Mouse (Mus musculus) kidney, adult 8-10 months (tissue): ENCODE data around the gene Alpk1.

Source experiments
- DNase-seq, 2 experiments: peaks; one replicate each; pipeline ENCODE4 v3.0.0; 2022

Alpk1 gene

GRCm38 (mm10) chr3:127737876-127738275 lies 42.5 kb downstream of the Alpk1 start:
- no peak for DNase-seq

GRCm38 (mm10) chr3:127735395-127735794 lies 44.9 kb downstream of the Alpk1 start:
- DNase-seq: no peak

GRCm38 (mm10) chr3:127729513-127730137 lies 50.7 kb downstream of the Alpk1 start:
- no peak for DNase-seq

- no peak for DNase-seq
These were observed 51.3 kb downstream of the Alpk1 start for GRCm38 (mm10) chr3:127728851-127729512.

- DNase-seq: no peak
These were observed 52.3 kb downstream of the Alpk1 start for GRCm38 (mm10) chr3:127728046-127728445.

- peak; percentile 29 to 41 for DNase-seq
These were observed 59.4 kb downstream of the Alpk1 start for GRCm38 (mm10) chr3:127720948-127721347.

- DNase-seq: no peak
These were observed 60.3 kb downstream of the Alpk1 start for GRCm38 (mm10) chr3:127720050-127720449.

- no peak for DNase-seq
These were observed 60.7 kb downstream of the Alpk1 start for GRCm38 (mm10) chr3:127719601-127720000.

GRCm38 (mm10) chr3:127716759-127717158 lies 63.6 kb downstream of the Alpk1 start:
- DNase-seq: no peak

- no peak for DNase-seq
These were observed 67.2 kb downstream of the Alpk1 start for GRCm38 (mm10) chr3:127713112-127713511.

GRCm38 (mm10) chr3:127711536-127711935 lies 68.8 kb downstream of the Alpk1 start:
- peak; percentile 47 to 54 for DNase-seq

GRCm38 (mm10) chr3:127707089-127707485 lies 73.2 kb downstream of the Alpk1 start:
- DNase-seq: no peak

GRCm38 (mm10) chr3:127706445-127707088 lies 73.8 kb downstream of the Alpk1 start:
- no peak for DNase-seq

GRCm38 (mm10) chr3:127705515-127706444 lies 74.5 kb downstream of the Alpk1 start:
- no peak for DNase-seq

- no peak for DNase-seq
These were observed 75.2 kb downstream of the Alpk1 start for GRCm38 (mm10) chr3:127705139-127705514.

- peak in 1 of 2 experiments; percentile 41 for DNase-seq
These were observed 79.0 kb downstream of the Alpk1 start for GRCm38 (mm10) chr3:127701196-127701825.

GRCm38 (mm10) chr3:127698636-127699035 lies 81.7 kb downstream of the Alpk1 start:
- DNase-seq: no peak

GRCm38 (mm10) chr3:127696541-127696940 lies 83.8 kb downstream of the Alpk1 start:
- no peak for DNase-seq

- no peak for DNase-seq
These were observed 85.2 kb downstream of the Alpk1 start for GRCm38 (mm10) chr3:127694802-127695771.

GRCm38 (mm10) chr3:127691230-127691629 lies 89.1 kb downstream of the Alpk1 start:
- DNase-seq: no peak

GRCm38 (mm10) chr3:127679703-127680102 lies 100.6 kb downstream of the Alpk1 start:
- DNase-seq: peak; percentile 12 to 28
